Mouse (Mus musculus): ENCODE measurements around the gene Frrs1. TPM values are rescaled to one million over a fixed set of nuclear protein-coding genes. Genes with fewer than 3 reads are reported as not detected.

Frrs1 gene
- polyA plus RNA-seq, 1 experiment, result 4.0 TPM

DNA sequence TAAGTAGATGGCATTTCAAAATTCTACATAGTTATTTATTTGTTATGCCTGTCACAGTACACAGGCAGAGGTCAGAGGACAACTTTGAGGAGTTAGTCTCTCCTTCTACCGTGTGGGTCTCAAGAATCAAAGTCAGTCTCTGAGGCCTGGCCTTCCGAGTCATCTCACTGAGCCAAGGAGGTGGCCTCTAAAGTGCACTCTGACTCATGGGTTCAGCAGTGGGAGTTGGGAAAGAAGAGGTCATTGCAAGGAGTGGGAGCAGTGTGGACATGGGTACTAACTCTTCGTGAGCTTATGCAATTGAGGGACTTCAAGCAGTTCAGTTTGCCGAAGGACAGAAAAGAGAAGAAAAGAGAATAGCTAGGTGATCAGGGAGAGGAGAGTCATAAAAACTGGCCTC, 10.3 kb upstream of the Frrs1 start:
- TF ChIP-seq POLR2A (IDR thresholded peaks at IDR 0.05; ENCODE audit: borderline replicate concordance, extremely low read depth, insufficient read depth, insufficient read length, poor library complexity, severe bottlenecking), result no peak
- TF ChIP-seq CTCF (IDR thresholded peaks at IDR 0.05; ENCODE audit: borderline replicate concordance, extremely low read depth, insufficient read depth, insufficient read length), result no peak
- no peak for DNase-seq (ENCODE audit: low read depth)

DNA sequence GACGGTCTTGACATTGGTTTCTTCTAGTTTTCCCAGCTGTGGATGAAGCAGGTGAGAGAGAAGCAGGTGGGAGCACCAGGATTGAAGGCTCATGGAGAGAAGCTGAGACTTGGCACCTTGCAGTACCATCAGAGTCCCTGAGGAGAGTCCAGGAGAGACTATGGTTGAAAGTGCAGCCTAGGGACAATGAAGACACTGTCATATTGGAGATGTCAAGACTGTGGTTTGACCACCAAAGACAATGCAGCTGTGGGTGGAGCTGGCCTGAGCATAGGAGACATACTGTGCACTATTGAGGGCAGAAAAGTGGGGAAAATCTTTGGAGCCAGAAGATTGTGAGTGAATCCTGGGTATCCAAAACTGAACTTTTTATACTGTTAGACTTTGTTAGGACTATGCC, 8.9 kb upstream of the Frrs1 start:
- TF ChIP-seq POLR2A (IDR thresholded peaks at IDR 0.05; ENCODE audit: borderline replicate concordance, extremely low read depth, insufficient read depth, insufficient read length, poor library complexity, severe bottlenecking), result no peak
- no peak for TF ChIP-seq CTCF (IDR thresholded peaks at IDR 0.05; ENCODE audit: borderline replicate concordance, extremely low read depth, insufficient read depth, insufficient read length)
- no peak for DNase-seq (ENCODE audit: low read depth)

DNA sequence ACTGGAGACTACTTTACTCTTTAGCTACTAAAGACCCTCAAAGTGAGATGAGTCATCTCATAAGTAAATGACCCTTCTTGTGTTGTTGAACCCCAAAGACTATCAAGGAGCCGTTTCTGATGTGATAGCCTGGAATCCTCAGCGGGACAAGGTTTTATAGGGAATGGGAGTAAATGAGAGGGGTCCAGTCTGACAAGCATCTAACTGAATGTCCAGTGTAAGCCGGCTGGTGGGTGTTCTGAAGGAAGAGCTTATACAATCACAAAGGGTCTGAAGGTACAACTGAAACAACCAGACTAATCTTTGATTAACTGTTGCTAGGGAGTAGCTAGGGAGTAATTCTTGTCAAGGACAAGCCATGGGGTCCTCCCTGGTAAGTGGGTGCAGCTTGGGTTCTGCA, 6.8 kb upstream of the Frrs1 start:
- TF ChIP-seq POLR2A (IDR thresholded peaks at IDR 0.05; ENCODE audit: borderline replicate concordance, extremely low read depth, insufficient read depth, insufficient read length, poor library complexity, severe bottlenecking) (no peak), CTCF (IDR thresholded peaks at IDR 0.05; ENCODE audit: borderline replicate concordance, extremely low read depth, insufficient read depth, insufficient read length) (no peak)
- no peak for DNase-seq (ENCODE audit: low read depth)

DNA sequence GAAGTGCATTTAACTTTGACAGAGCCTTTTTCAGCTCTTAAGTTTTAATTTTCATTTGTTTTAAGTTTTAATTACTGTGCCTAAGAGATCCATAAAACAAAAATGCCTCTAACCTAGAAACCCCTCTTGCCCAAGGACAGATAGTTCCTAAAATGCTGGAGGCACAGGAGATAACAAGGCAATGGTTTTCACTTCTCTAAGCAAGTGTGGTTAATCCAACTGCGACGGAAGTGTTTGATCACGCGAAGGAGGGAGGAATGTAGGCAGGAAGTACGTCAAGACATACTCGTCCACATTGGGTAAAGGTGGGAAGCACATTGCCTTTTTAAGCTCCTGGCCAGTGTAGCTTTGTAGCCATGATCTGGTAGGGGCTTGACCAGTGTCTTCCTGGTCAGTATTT, 1.7 kb upstream of the Frrs1 start:
- TF ChIP-seq CTCF (IDR thresholded peaks at IDR 0.05; ENCODE audit: borderline replicate concordance, extremely low read depth, insufficient read depth, insufficient read length), result no peak
- no peak for TF ChIP-seq POLR2A (IDR thresholded peaks at IDR 0.05; ENCODE audit: borderline replicate concordance, extremely low read depth, insufficient read depth, insufficient read length, poor library complexity, severe bottlenecking)
- DNase-seq (ENCODE audit: low read depth), result no peak

DNA sequence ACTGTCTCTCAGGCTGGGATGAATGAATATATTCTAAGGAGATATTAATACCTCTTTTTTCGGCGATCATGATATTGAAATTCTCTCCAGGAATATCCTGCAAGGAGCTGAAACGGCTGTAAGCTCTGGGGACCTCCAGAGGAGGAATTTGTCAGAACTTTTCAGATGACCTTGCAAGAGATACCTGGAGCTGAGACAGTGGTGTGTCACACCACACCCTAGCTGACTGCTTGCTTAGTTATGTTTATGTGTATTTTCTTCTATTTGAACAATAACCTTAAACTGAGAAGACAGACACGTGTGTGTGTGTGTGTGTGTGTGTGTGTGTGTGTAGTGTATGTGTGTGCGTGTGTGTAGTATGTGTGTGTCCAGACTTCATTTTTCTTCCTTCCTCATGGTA, 488 bp downstream of the Frrs1 start:
- DNase-seq (ENCODE audit: low read depth), result no peak
- TF ChIP-seq POLR2A (IDR thresholded peaks at IDR 0.05; ENCODE audit: borderline replicate concordance, extremely low read depth, insufficient read depth, insufficient read length, poor library complexity, severe bottlenecking) (no peak), CTCF (IDR thresholded peaks at IDR 0.05; ENCODE audit: borderline replicate concordance, extremely low read depth, insufficient read depth, insufficient read length) (no peak)

DNA sequence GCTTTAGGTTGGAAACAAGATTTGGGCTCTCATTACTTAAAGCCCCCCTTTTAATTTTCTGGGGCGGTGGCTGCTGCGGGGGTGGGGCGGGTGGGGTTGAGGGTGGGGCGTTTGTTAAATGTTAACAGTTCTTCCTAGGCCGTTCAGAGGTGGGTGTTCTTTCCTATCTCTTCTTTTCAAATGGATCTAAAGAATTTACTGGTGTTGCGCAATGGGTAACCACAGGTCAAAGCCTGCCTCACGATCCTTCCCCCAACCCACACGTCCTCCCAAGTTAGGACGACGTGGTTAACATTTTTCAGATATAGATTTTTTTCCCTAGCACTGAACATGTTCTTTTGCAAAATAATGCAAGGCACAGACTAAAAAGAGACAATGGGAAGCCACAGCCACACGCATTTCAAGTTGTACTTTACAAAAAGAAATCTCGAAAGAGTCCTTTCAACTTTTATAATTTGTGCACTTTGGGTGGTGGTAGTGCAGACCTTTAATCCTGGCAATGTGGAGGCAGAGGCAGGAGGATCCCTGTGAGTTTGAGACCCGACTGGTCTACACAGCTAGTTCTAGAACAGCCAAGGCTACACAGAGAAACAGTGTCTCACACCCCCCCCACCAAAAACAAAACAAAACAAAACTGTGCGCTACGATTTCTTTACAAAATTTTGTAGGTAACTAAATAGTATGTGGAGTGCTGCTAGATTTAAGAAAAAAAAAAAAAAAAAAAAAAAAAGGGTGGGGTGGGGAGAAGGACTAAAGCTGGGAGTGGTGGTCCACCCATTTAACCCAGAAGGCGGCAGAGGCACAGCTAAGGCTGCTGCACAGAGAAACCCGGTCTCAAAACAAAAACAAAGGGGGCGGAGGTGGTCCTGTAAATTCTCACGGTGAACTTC, 1.3 kb downstream of the Frrs1 start:
- DNase-seq (ENCODE audit: low read depth), result no peak
- TF ChIP-seq CTCF (IDR thresholded peaks at IDR 0.05; ENCODE audit: borderline replicate concordance, extremely low read depth, insufficient read depth, insufficient read length), result no peak

DNA sequence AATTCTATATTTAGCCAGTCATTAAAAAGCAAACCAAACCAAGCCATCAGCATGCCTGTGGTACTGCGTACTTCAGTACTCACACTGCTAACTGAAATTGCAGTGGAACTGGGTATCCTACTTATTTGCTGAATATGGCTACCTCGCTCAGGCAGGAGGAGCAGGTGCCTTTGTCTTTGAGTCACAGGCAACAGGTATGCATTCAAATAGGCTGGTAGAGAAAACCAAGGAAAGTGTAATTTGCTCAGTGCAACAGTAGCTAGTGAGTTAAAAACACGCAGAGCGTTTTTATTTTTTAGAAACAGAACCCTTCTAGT, 1.9 kb downstream of the Frrs1 start:
- TF ChIP-seq POLR2A (IDR thresholded peaks at IDR 0.05; ENCODE audit: borderline replicate concordance, extremely low read depth, insufficient read depth, insufficient read length, poor library complexity, severe bottlenecking) (no peak), CTCF (IDR thresholded peaks at IDR 0.05; ENCODE audit: borderline replicate concordance, extremely low read depth, insufficient read depth, insufficient read length) (no peak)
- no peak for DNase-seq (ENCODE audit: low read depth)

DNA sequence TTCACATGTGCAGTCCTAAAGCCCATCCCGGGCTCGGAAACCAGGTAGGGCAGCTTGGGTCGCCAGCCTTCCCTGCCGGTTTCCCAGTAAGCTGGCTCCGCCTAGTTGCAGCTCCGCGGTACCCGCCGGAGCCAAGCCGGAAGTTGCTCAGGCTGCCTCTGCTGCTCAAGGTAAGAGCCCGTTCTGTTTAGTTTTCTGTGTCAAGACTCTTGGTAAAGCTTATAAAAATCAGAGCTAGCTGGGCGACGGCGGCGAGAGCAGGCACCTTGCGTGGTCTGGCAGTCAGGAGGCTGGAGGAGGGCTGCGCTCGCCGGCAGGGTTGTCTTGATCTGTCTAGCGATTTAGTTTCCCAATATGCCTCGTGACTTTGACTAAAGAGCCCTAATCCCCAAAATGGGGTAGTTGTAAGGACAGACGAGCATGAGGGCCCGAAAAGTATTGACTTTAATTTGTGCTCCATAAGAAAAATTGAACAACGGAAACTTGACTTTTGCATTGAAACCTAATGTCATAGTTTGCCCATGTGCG, 2.3 kb downstream of the Frrs1 start:
- DNase-seq (ENCODE audit: low read depth), result peak; percentile 82
- no peak for TF ChIP-seq POLR2A (IDR thresholded peaks at IDR 0.05; ENCODE audit: borderline replicate concordance, extremely low read depth, insufficient read depth, insufficient read length, poor library complexity, severe bottlenecking)
- TF ChIP-seq CTCF (IDR thresholded peaks at IDR 0.05; ENCODE audit: borderline replicate concordance, extremely low read depth, insufficient read depth, insufficient read length), result no peak

DNA sequence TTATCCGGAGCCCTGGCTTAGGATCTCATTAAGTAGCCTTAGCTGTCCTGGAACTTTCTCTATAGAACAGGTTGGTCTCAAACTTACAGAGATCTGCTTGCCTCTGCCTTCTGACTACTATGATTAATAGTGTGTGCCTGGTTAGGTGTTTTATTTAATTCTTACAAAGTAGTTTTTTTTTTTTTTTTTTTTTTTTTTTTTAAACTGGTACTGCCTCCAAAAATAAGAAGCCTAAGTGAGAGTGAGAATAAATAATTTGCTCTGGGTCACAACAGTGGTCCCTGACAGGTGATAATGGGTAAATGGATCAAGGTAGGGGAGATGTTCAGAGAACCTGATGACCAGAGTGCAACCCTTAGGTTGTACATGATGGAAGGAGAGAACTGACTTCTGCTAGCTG, 3.4 kb downstream of the Frrs1 start:
- DNase-seq (ENCODE audit: low read depth), result no peak
- TF ChIP-seq CTCF (IDR thresholded peaks at IDR 0.05; ENCODE audit: borderline replicate concordance, extremely low read depth, insufficient read depth, insufficient read length) (no peak), POLR2A (IDR thresholded peaks at IDR 0.05; ENCODE audit: borderline replicate concordance, extremely low read depth, insufficient read depth, insufficient read length, poor library complexity, severe bottlenecking) (no peak)

DNA sequence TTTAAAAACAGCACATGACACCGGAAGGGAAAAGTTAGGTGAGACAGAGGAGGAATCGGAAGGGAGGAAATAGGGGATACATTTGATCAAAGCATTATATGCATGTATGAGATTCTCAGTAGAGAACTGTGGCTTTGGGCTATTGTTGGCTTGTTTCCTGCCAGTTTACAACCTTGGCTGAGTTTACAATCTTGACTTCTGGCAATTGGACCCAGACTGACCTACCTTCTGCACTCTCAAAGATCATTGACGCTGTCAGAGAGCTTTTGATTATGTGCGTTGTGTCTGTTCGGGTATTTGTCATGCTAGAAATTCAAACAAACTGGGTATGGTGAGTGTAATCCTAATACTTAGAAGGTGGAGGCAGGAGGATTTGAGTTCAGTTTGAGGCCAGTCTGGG, 5.2 kb downstream of the Frrs1 start:
- DNase-seq (ENCODE audit: low read depth), result no peak
- TF ChIP-seq POLR2A (IDR thresholded peaks at IDR 0.05; ENCODE audit: borderline replicate concordance, extremely low read depth, insufficient read depth, insufficient read length, poor library complexity, severe bottlenecking), result no peak
- no peak for TF ChIP-seq CTCF (IDR thresholded peaks at IDR 0.05; ENCODE audit: borderline replicate concordance, extremely low read depth, insufficient read depth, insufficient read length)

DNA sequence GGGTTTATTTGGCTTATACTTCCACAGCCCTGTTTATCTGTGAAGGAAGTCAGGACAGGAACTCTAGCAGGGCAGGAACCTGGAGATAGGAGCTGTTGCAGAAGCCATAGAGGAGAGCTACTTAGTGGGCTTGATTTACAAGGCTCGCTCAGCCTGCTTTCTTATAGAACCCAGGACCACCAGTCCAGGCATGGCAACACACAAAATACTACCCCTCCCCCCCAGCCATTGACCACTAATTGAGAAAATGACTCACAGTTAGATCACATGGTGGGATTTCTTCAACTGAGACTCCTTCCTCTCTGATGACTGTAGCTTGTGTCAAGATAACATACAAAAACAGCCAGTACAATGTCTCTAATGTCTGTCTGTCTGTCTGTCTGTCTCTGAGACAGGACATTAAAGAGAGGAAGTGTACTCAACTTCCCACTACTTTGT, 6.0 kb downstream of the Frrs1 start:
- no peak for TF ChIP-seq CTCF (IDR thresholded peaks at IDR 0.05; ENCODE audit: borderline replicate concordance, extremely low read depth, insufficient read depth, insufficient read length)
- no peak for TF ChIP-seq POLR2A (IDR thresholded peaks at IDR 0.05; ENCODE audit: borderline replicate concordance, extremely low read depth, insufficient read depth, insufficient read length, poor library complexity, severe bottlenecking)

DNA sequence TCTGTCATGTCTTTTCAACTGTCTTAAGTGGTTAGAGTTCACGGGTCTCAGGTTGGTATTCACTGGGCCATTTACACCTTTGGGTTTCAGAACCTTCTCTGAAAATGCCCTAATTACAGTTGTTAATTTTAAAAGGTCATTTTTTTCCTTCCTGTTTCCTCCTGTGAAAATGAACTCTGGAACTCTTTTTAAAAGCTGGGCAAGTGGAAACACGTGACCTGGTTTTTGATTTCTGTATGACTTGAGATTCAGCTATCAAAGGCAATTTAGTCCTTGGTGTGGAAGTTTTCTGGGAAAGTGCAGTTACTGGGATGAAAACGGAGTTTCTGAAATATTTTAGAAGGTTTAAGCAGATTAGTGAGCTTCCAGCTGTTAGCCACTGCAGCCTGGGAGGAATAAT, 11.1 kb downstream of the Frrs1 start:
- DNase-seq (ENCODE audit: low read depth), result no peak
- no peak for TF ChIP-seq CTCF (IDR thresholded peaks at IDR 0.05; ENCODE audit: borderline replicate concordance, extremely low read depth, insufficient read depth, insufficient read length)
- TF ChIP-seq POLR2A (IDR thresholded peaks at IDR 0.05; ENCODE audit: borderline replicate concordance, extremely low read depth, insufficient read depth, insufficient read length, poor library complexity, severe bottlenecking), result no peak

More for the DNA sequence above, 6.0 kb downstream of the Frrs1 start:
- DNase-seq (ENCODE audit: low read depth), result no peak

Measured in brain, embryonic 14.5 days (tissue).